Mouse (Mus musculus): ENCODE measurements around the gene Cyp2s1. TPM values are rescaled to one million over a fixed set of nuclear protein-coding genes. Genes with fewer than 3 reads are reported as not detected.
A peak's percentile ranks its signal among the peaks of the same experiment; 100 is the strongest.

The Cyp2s1 gene
- total RNA-seq, 2 experiments from 2014 or later = 6.1 to 7.0 TPM

DNA sequence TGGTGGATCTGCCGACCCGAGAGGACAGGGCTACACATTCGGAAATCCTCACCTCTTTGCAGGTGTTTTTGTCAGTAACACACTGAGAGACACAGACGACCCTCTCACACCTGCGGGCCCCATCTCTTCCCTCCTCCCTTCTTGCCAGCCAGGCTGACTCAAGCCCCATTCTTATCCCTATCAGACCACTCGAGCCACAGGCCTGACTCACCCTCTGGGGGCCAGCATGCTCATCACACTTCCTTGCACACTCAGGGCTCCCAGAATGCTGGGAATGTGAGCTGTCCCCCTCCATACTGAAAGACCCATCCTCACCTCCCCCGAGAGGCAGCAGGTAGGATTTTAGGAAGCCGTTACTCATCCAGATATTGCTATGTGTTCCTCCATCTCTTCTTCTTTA, 33.0 kb downstream of the Cyp2s1 start:
- no peak for DNase-seq
- intact Hi-C loops (cut with DNase I) = loop anchor here (2.0 kb wide), 1 partner anchor 19 kb away; no protein-coding TSS in a partner anchor

- intact Hi-C loops (cut with DNase I) = loop anchor here (2.0 kb wide), 1 partner anchor 20 kb away; no protein-coding TSS in a partner anchor
- no peak for DNase-seq
Observed at GRCm38 (mm10) chr7:25782744-25783143, 34.0 kb downstream of the Cyp2s1 start.

GRCm38 (mm10) chr7:25781937-25782610, 34.6 kb downstream of the Cyp2s1 start:
- intact Hi-C loops (cut with DNase I) = loop anchor here (2.0 kb wide), 1 partner anchor 21 kb away; no protein-coding TSS in a partner anchor
- DNase-seq = peak in 1 of 2 experiments; percentile 50

DNA sequence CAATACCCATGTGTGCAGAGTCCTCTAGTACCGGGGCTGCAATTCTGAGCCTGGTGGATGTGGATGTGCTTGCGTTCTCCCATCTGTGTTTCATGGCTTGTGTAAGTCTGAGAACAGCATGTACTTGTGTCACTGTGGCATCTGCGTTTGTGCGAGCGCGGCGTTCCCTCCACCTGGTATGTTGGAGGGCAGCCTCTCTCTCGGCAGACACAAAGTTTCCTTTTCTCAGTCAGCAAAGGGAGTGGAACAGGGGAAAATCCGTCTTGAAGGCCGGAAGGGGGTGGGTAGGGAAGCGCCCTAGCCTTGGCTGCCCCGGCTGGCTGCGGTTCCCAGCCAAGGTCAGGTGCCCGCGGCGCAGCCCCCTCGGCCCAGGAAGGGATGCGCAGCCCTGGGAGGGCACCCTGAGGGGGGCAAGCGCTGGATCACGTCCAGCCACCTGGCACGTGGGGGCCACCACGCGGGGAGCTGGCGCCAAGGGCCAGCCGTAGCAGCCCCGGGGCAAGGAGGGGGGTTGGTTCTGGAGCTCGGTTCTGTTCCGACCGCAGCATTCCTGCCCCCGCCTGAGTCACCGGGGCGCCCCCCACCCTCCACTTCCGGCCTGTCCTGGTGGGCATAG, 35.3 kb downstream of the Cyp2s1 start:
- intact Hi-C loops (cut with DNase I) = no loop called here
- DNase-seq = peak in 1 of 2 experiments; percentile 55

DNA sequence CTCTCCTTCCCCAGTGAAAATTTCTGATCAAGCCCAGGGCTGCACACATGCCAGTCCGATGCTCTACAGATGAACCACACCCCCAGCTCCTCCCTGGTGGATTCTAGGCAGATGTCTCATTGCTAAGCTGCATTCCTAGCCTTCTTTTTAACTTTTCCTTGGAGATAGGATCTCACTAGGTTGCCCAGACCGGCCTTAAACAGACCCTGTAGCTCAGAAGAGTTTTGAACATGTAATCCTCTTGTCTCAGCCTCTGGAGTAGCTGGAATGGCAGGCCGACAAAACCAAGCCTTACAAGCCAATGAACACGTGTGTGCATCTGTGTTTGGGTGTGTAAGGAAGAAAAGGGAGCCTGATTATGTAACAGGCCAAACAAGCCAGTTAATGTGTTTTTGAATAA, 36.0 kb downstream of the Cyp2s1 start:
- DNase-seq = peak; percentile 50 to 57
- intact Hi-C loops (cut with DNase I) = no loop called here

- DNase-seq = no peak
- intact Hi-C loops (cut with DNase I) = no loop called here
Observed at GRCm38 (mm10) chr7:25780021-25780420, 36.7 kb downstream of the Cyp2s1 start.

DNA sequence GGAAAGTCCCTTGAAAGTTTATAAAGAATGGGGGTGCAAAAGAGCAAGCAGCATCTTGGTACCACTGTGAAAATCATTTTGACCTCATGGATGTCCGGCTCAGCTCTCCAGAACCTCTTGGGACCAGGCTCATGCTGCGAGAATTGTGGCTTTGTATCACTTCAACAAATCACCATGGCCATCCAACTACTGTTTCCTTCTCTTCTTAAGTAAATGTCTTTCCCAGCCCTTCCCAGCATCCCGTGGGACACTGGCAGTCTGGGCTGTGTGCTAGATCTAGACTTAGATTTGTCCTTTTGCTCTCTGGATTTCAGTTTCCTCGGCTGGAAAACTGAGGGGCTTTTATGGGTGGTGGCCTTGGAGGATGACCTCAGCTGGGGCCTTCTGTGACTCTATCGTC, 48.5 kb downstream of the Cyp2s1 start:
- intact Hi-C loops (cut with DNase I) = no loop called here

GRCm38 (mm10) chr7:25766108-25766507, 50.6 kb downstream of the Cyp2s1 start:
- DNase-seq = no peak
- intact Hi-C loops (cut with DNase I) = no loop called here

More for the DNA sequence above, 48.5 kb downstream of the Cyp2s1 start:
- no peak for DNase-seq

DNA sequence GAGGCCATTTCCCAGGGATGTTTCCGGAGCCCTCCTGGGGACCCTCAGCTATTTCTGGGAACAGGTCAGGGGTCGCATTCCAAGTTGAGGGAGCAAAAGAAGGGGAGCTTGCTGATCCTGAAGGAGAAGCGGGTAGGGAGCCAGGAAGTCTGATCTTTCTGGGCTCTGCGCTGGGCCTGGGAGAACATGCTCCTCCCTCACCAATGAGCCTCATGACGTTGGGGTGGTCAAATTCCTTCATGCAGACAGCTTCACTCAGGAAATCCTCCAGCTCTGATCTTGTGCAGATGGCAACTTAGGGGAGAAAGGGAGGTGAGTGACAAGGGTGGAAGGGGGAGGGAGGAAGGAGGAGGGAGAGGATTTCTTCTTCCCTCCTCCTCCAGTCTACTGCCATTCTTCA, 52.5 kb downstream of the Cyp2s1 start:
- peak in 1 of 2 experiments; percentile 35 for DNase-seq
- intact Hi-C loops (cut with DNase I) = no loop called here

- peak; percentile 38 to 53 for DNase-seq
- intact Hi-C loops (cut with DNase I) = no loop called here
Observed at GRCm38 (mm10) chr7:25763678-25764077, 53.0 kb downstream of the Cyp2s1 start.

DNA sequence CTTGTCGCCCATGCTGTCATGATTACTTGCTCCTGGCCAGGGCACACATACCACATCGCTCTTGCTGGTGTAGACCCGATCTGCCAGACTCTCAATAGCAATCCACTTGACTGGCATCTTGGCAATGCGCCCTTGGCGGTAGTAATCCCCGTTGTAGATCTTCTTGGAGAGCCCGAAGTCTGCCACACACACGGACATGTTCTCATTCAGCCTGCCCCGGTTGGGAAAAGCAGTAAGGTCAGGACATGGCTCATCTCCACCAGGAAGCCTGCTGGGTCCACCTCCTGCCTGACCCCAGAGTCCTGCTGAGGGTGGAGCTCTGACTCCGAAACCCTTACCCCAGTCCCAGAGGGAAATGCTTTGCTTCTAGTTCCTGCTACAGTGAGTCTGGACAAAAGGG, 55.4 kb downstream of the Cyp2s1 start:
- peak; percentile 51 to 58 for DNase-seq
- intact Hi-C loops (cut with DNase I) = no loop called here

DNA sequence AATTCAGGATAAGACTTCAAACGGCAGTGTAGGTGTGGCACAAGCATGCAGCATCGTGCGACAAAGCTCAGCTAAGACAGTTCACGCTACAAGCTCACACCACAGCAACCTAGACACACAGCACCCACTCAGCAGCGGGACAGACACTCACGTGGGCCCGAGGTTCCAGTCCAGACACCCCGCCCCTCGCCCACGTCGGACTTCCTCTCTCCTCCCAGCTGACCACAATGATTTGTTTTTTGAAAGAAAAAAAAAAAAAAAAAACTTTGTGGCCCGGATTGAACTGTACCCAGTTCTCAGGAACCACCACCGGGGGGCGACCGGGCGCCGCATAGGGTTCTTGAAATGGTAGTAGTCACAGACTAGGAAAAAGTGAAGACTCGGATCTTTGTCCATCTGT, 60.7 kb downstream of the Cyp2s1 start:
- peak; percentile 90 to 94 for DNase-seq
- intact Hi-C loops (cut with DNase I) = loop anchor here (1.0 to 5.0 kb wide), 2 partner anchors 49 to 91 kb away; no protein-coding TSS in a partner anchor

GRCm38 (mm10) chr7:25755468-25755833, 61.3 kb downstream of the Cyp2s1 start:
- no peak for DNase-seq
- intact Hi-C loops (cut with DNase I) = loop anchor here (2.0 to 5.0 kb wide), 2 partner anchors 75 to 92 kb away; partner anchors contain the start of gene B9d2

DNA sequence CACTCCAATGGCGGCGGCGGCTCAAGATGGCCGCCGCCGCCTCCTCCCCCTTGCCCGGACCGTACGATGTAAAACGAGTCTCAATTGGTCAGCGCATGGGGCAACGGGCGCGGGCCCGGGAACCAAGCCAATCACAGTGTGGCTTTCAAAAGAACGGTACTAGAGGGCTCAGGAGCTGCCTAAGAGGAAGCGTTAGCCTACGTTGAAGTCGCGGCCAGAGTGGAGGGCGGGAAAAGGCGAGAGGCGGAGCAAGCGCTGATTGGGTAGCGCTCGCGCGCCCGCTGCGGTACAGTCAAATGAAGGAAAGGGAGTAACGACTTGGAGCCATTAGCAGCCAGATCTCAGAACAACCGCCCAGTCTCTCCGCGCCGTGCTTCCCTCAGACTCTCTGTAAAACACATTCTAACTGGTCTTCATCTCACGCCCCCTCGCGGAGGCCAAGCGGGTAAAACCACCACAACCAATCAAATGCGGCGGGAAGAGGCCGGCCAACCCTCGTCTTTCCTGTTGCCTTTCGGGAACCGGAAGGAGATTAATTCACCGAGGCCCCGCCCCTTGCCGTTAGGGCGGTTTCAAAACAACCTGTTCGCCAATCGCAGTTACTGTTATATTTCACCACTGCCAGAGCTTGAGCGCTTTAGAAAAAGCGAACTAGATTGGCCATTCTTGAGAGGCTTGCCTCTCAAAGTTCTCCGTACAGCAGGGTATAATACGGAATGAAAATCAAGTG, 61.8 kb downstream of the Cyp2s1 start, which contains the start of gene Hnrnpul1:
TSS of gene Hnrnpul1 (minus strand) at position 20 of the 730 bp plus-strand sequence.
- intact Hi-C loops (cut with DNase I) = loop anchor here (2.0 to 5.0 kb wide), 2 partner anchors 74 to 92 kb away; partner anchors contain the start of gene B9d2
- DNase-seq = peak; percentile 99 to 100

DNA sequence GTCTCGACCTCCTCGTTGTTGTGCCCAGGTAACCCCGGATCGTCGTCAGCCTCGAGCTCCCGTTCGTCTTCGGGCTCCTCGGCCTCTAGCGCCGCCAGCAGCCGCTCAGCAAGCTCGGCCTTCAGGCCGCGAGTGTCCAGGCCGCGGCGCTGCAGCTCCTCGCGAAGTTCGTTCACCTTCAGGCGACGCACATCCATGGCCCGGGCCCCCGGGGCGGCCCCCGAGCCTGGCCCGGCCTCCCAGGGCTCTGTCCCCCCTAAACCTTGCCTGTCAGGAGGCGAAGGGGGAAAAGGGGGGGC, 62.3 kb downstream of the Cyp2s1 start:
- intact Hi-C loops (cut with DNase I) = loop anchor here (2.0 kb wide), 1 partner anchor 74 kb away; the partner anchor contains the start of gene B9d2
- DNase-seq = no peak

GRCm38 (mm10) chr7:25753643-25754438, 62.9 kb downstream of the Cyp2s1 start:
- intact Hi-C loops (cut with DNase I) = loop anchor here (2.0 kb wide), 1 partner anchor 73 kb away; the partner anchor contains the start of gene B9d2
- no peak for DNase-seq

- DNase-seq = no peak
- intact Hi-C loops (cut with DNase I) = no loop called here
Observed at GRCm38 (mm10) chr7:25753076-25753475, 63.6 kb downstream of the Cyp2s1 start.
